Mouse (Mus musculus): ENCODE results near the gene Zswim1. TPM values are rescaled to one million over a fixed set of nuclear protein-coding genes. Genes with fewer than 3 reads are reported as not detected.
"Not testable (repeated sequence)": the region's sequence is repeated elsewhere in the genome, so short reads cannot be mapped to it uniquely, and the experiment has no call there.

Zswim1 gene
- polyA plus RNA-seq, 1 experiment, result 3.7 TPM

GRCm38 (mm10) chr2:164833314-164833959 is 11.0 kb downstream of the Zswim1 start, which contains the start of gene Neurl2:
Neurl2 (minus strand) TSS chr2:164833456.
- peak; percentile 72; the same call in 1 of the 2 replicates for TF ChIP-seq POLR2A (IDR thresholded peaks at IDR 0.05; ENCODE audit: borderline replicate concordance, control insufficient read depth, low read depth, low read length)
- TF ChIP-seq CTCF (IDR thresholded peaks at IDR 0.05; ENCODE audit: control insufficient read depth, insufficient read depth, low read length), result no peak
- WGBS, result under 1% methylated on average over 31 of the region's 31 CpGs
- peak within 1 kb of the TSS; percentile 76 for H3K4me3 ChIP-seq (replicated peaks; ENCODE audit: control insufficient read depth, low read depth, low read length)
- H3K27ac ChIP-seq (ENCODE audit: control insufficient read depth, insufficient read depth, low read depth, low read length, poor library complexity), result peak within 1 kb of the TSS; percentile 65
- H3K4me1 ChIP-seq (ENCODE audit: control insufficient read depth, insufficient read depth, low read length), result no peaks in the 10 kb centered on the region; the same call in 1 of the 2 replicates

GRCm38 (mm10) chr2:164834531-164834930 is 12.0 kb downstream of the Zswim1 start:
- no peaks in the 10 kb centered on the region; the same call in 1 of the 2 replicates for H3K4me1 ChIP-seq (ENCODE audit: control insufficient read depth, insufficient read depth, low read length)
- TF ChIP-seq CTCF (IDR thresholded peaks at IDR 0.05; ENCODE audit: control insufficient read depth, insufficient read depth, low read length), result no peak
- no peak for TF ChIP-seq POLR2A (IDR thresholded peaks at IDR 0.05; ENCODE audit: borderline replicate concordance, control insufficient read depth, low read depth, low read length)
- peak overlapping the region; percentile 76 for H3K4me3 ChIP-seq (replicated peaks; ENCODE audit: control insufficient read depth, low read depth, low read length)
- H3K27ac ChIP-seq (ENCODE audit: control insufficient read depth, insufficient read depth, low read depth, low read length, poor library complexity), result no peak overlapping the region
- WGBS, result 43% methylated on average over 8 of the region's 8 CpGs

GRCm38 (mm10) chr2:164835164-164835563 is 12.7 kb downstream of the Zswim1 start:
- no peaks in the 10 kb centered on the region; the same call in 1 of the 2 replicates for H3K4me1 ChIP-seq (ENCODE audit: control insufficient read depth, insufficient read depth, low read length)
- H3K27ac ChIP-seq (ENCODE audit: control insufficient read depth, insufficient read depth, low read depth, low read length, poor library complexity), result no peak overlapping the region
- 93% methylated on average over 4 of the region's 4 CpGs for WGBS
- TF ChIP-seq CTCF (IDR thresholded peaks at IDR 0.05; ENCODE audit: control insufficient read depth, insufficient read depth, low read length), result no peak
- no peak for TF ChIP-seq POLR2A (IDR thresholded peaks at IDR 0.05; ENCODE audit: borderline replicate concordance, control insufficient read depth, low read depth, low read length)
- H3K4me3 ChIP-seq (replicated peaks; ENCODE audit: control insufficient read depth, low read depth, low read length), result no peak overlapping the region

- H3K4me3 ChIP-seq (replicated peaks; ENCODE audit: control insufficient read depth, low read depth, low read length), result no peak overlapping the region
- TF ChIP-seq POLR2A (IDR thresholded peaks at IDR 0.05; ENCODE audit: borderline replicate concordance, control insufficient read depth, low read depth, low read length) (no peak), CTCF (IDR thresholded peaks at IDR 0.05; ENCODE audit: control insufficient read depth, insufficient read depth, low read length) (peak; percentile 36; the same call in 1 of the 2 replicates)
- H3K4me1 ChIP-seq (ENCODE audit: control insufficient read depth, insufficient read depth, low read length), result no peaks in the 10 kb centered on the region; the same call in none of the 2 replicates
- no peak overlapping the region for H3K27ac ChIP-seq (ENCODE audit: control insufficient read depth, insufficient read depth, low read depth, low read length, poor library complexity)
- 44% methylated on average over 3 of the region's 3 CpGs for WGBS
Measured at GRCm38 (mm10) chr2:164845782-164846181, 23.3 kb downstream of the Zswim1 start.

GRCm38 (mm10) chr2:164850061-164850460 is 27.6 kb downstream of the Zswim1 start:
- H3K4me3 ChIP-seq (replicated peaks; ENCODE audit: control insufficient read depth, low read depth, low read length), result no peak overlapping the region
- no peaks in the 10 kb centered on the region; the same call in none of the 2 replicates for H3K4me1 ChIP-seq (ENCODE audit: control insufficient read depth, insufficient read depth, low read length)
- WGBS, result 55% methylated on average over 8 of the region's 8 CpGs
- H3K27ac ChIP-seq (ENCODE audit: control insufficient read depth, insufficient read depth, low read depth, low read length, poor library complexity), result no peak overlapping the region
- no peak for TF ChIP-seq CTCF (IDR thresholded peaks at IDR 0.05; ENCODE audit: control insufficient read depth, insufficient read depth, low read length)
- no peak for TF ChIP-seq POLR2A (IDR thresholded peaks at IDR 0.05; ENCODE audit: borderline replicate concordance, control insufficient read depth, low read depth, low read length)

GRCm38 (mm10) chr2:164855572-164855971 is 33.1 kb downstream of the Zswim1 start:
- 88% methylated on average over 5 of the region's 5 CpGs for WGBS
- H3K27ac ChIP-seq (ENCODE audit: control insufficient read depth, insufficient read depth, low read depth, low read length, poor library complexity); H3K4me3 ChIP-seq (replicated peaks; ENCODE audit: control insufficient read depth, low read depth, low read length); H3K4me1 ChIP-seq (ENCODE audit: control insufficient read depth, insufficient read depth, low read length): not testable (repeated sequence)

GRCm38 (mm10) chr2:164856309-164857100 is 34.0 kb downstream of the Zswim1 start:
- TF ChIP-seq POLR2A (IDR thresholded peaks at IDR 0.05; ENCODE audit: borderline replicate concordance, control insufficient read depth, low read depth, low read length) (no peak), CTCF (IDR thresholded peaks at IDR 0.05; ENCODE audit: control insufficient read depth, insufficient read depth, low read length) (no peak)
- WGBS, result 3% methylated on average over 42 of the region's 42 CpGs
- Histone ChIP-seq H3K27ac (ENCODE audit: control insufficient read depth, insufficient read depth, low read depth, low read length, poor library complexity) (no peak overlapping the region), H3K4me1 (ENCODE audit: control insufficient read depth, insufficient read depth, low read length) (no peaks in the 10 kb centered on the region), H3K4me3 (replicated peaks; ENCODE audit: control insufficient read depth, low read depth, low read length) (peak overlapping the region; percentile 54)

GRCm38 (mm10) chr2:164857101-164857821 is 34.8 kb downstream of the Zswim1 start, which contains the start of gene Pltp:
Pltp (minus strand) TSS chr2:164857711.
- no peak for TF ChIP-seq CTCF (IDR thresholded peaks at IDR 0.05; ENCODE audit: control insufficient read depth, insufficient read depth, low read length)
- TF ChIP-seq POLR2A (IDR thresholded peaks at IDR 0.05; ENCODE audit: borderline replicate concordance, control insufficient read depth, low read depth, low read length), result no peak
- 2% methylated on average over 47 of the region's 47 CpGs for WGBS
- Histone ChIP-seq H3K27ac (ENCODE audit: control insufficient read depth, insufficient read depth, low read depth, low read length, poor library complexity) (no peak within 1 kb of the TSS; the same call in 1 of the 2 replicates), H3K4me1 (ENCODE audit: control insufficient read depth, insufficient read depth, low read length) (no peaks in the 10 kb centered on the region), H3K4me3 (replicated peaks; ENCODE audit: control insufficient read depth, low read depth, low read length) (peak within 1 kb of the TSS; percentile 54)

Data from bone marrow, adult 2 months (tissue).